9 mouse cellular contexts compared by ENCODE assay signal in the genomic region with DNA sequence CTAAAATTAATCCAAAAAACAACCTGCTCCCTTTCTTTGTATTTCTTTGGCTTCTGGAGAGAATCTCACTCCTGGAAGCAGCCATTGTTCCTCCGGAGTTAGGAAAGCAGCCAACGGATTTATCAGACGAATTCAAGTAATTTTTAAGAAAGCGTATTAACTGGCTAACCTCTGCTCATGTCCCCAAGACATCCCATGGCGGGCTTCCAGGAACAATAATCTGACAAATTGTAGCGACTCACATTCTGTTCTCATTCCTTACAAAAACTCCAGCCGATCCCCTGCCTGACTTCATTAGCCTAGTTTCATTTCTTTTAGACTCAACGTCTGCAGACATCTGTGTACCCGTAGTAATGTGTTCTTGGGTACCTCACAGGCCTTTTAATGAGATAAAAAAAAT. TPM values are rescaled to one million over a fixed set of nuclear protein-coding genes. Genes with fewer than 3 reads are reported as not detected.
DNase-seq lines count a peak whose midpoint lies in the region; ATAC-seq lines count a peak whose summit lies in the region.
"Had no signal": no experiment of that assay in that cellular context is flagged by ENCODE, and none has a peak within 500 bp of the region (broad histone marks: within the 10 kb centered on the region; RNA-seq: fewer than 3 reads in every experiment).

No protein-coding gene starts in this region.

- ATAC-seq in heart, embryonic 15.5 days (replicated peaks; ENCODE audit: insufficient number of reproducible peaks, insufficient read depth, low FRiP score, low read depth) = no peak
- ATAC-seq in liver, embryonic 13.5 days (ENCODE audit: low read depth) = no peak
- no peak for ATAC-seq in hindbrain, embryonic 14.5 days (ENCODE audit: low FRiP score)

- DNase-seq in heart, adult 11 months = peak; percentile 97
- DNase-seq in heart, embryonic 10.5 days (ENCODE audit: low spot score) = no peak
- DNase-seq in adrenal gland, postnatal 36 days = peak; percentile 30 to 59
- no peak for DNase-seq in liver, embryonic 13.5 days
- DNase-seq in spleen, postnatal 36 days (ENCODE audit: low spot score in 2 of 2) = no peak
- no peak for DNase-seq in layer of hippocampus, adult 8-10 months (ENCODE audit: low spot score in 2 of 2)
- no peak for DNase-seq in hindbrain, embryonic 14.5 days (ENCODE audit: low spot score)

- no peak overlapping the region for H3K4me3 ChIP-seq in heart, embryonic 10.5 days
- H3K4me3 ChIP-seq in heart, embryonic 15.5 days = no peak overlapping the region
- no peak overlapping the region for H3K4me3 ChIP-seq in liver, embryonic 13.5 days (replicated peaks)
- H3K4me3 ChIP-seq in hindbrain, embryonic 14.5 days (replicated peaks; ENCODE audit: low read length) = no peak overlapping the region
- H3K4me3 ChIP-seq: megakaryocyte, embryonic 14.5 days had no signal

- H3K9me3 ChIP-seq in heart, embryonic 10.5 days = no peaks in the 10 kb centered on the region
- no peaks in the 10 kb centered on the region for H3K9me3 ChIP-seq in heart, embryonic 15.5 days (replicated peaks)
- no peaks in the 10 kb centered on the region for H3K9me3 ChIP-seq in liver, embryonic 13.5 days (replicated peaks)
- H3K9me3 ChIP-seq in hindbrain, embryonic 14.5 days (ENCODE audit: control insufficient read depth, low read length) = no peaks in the 10 kb centered on the region
- H3K9me3 ChIP-seq: megakaryocyte, embryonic 14.5 days had no signal

- H3K27ac ChIP-seq in heart, embryonic 10.5 days = no peak overlapping the region
- peak overlapping the region; percentile 58 for H3K27ac ChIP-seq in heart, embryonic 15.5 days
- peak overlapping the region; percentile 39; the same call in 1 of the 2 replicates for H3K27ac ChIP-seq in liver, embryonic 13.5 days
- H3K27ac ChIP-seq in hindbrain, embryonic 14.5 days = no peak overlapping the region

- H3K27me3 ChIP-seq in heart, embryonic 10.5 days (ENCODE audit: insufficient read depth, poor library complexity, severe bottlenecking) = no peaks in the 10 kb centered on the region
- no peaks in the 10 kb centered on the region for H3K27me3 ChIP-seq in heart, embryonic 15.5 days
- no peaks in the 10 kb centered on the region for H3K27me3 ChIP-seq in liver, embryonic 13.5 days
- H3K27me3 ChIP-seq in hindbrain, embryonic 14.5 days (ENCODE audit: control insufficient read depth, insufficient read depth, low read length) = no peaks in the 10 kb centered on the region
- H3K27me3 ChIP-seq: megakaryocyte, embryonic 14.5 days had no signal

- peaks cover 21% of the 10 kb centered on the region for H3K36me3 ChIP-seq in heart, embryonic 10.5 days
- peaks cover 4% of the 10 kb centered on the region; the same call in 1 of the 2 replicates for H3K36me3 ChIP-seq in heart, embryonic 15.5 days
- H3K36me3 ChIP-seq in liver, embryonic 13.5 days = no peaks in the 10 kb centered on the region
- no peaks in the 10 kb centered on the region for H3K36me3 ChIP-seq in hindbrain, embryonic 14.5 days (replicated peaks; ENCODE audit: control insufficient read depth, insufficient read depth)

- peaks cover 57% of the 10 kb centered on the region for H3K4me1 ChIP-seq in heart, embryonic 10.5 days
- peaks cover 49% of the 10 kb centered on the region for H3K4me1 ChIP-seq in heart, embryonic 15.5 days (replicated peaks)
- peaks cover 31% of the 10 kb centered on the region for H3K4me1 ChIP-seq in liver, embryonic 13.5 days (replicated peaks)
- H3K4me1 ChIP-seq in hindbrain, embryonic 14.5 days (replicated peaks; ENCODE audit: control insufficient read depth, insufficient read depth, low read length) = peaks cover 16% of the 10 kb centered on the region

- H3K9ac ChIP-seq in heart, embryonic 15.5 days = no peak overlapping the region
- H3K9ac ChIP-seq in liver, embryonic 13.5 days = no peak overlapping the region
- no peak overlapping the region for H3K9ac ChIP-seq in hindbrain, embryonic 14.5 days

- 77% methylated on average over 9 of the region's 9 CpGs for WGBS in heart, embryonic 10.5 days
- WGBS in heart, embryonic 15.5 days = 63% methylated on average over 9 of the region's 9 CpGs
- 69% methylated on average over 9 of the region's 9 CpGs for WGBS in liver, embryonic 13.5 days (ENCODE audit: insufficient replicate concordance)
- WGBS in hindbrain, embryonic 14.5 days = 62% methylated on average over 9 of the region's 9 CpGs

- H3K4me2 ChIP-seq in heart, embryonic 15.5 days = no peak overlapping the region
- H3K4me2 ChIP-seq in liver, embryonic 13.5 days = no peak overlapping the region
- H3K4me2 ChIP-seq in hindbrain, embryonic 14.5 days (replicated peaks) = no peak overlapping the region

RNA-seq across cellular contexts. Expression of a gene that starts 45.7 kb away (rescaled TPM):
- polyA plus RNA-seq in heart, embryonic 10.5 days (2016; fragmentation: Nextera tagmentation; extraction: Ambion mirVana) = 1.7 and 1.9 TPM in 2 replicates
- total RNA-seq in adrenal gland, postnatal 36 days (2021) = 1 to 10 TPM; 1.2 to 2.8 TPM
- polyA plus RNA-seq in heart, embryonic 15.5 days (2015; fragmentation: Nextera tagmentation; extraction: Ambion mirVana) = 1.5 and 1.8 TPM in 2 replicates
- 0.39 TPM in 2 replicates for polyA plus RNA-seq in liver, embryonic 13.5 days (2015; fragmentation: Nextera tagmentation; extraction: Ambion mirVana)
- 1 to 10 TPM; 2.0 to 2.9 (median 2.2) TPM for total RNA-seq in layer of hippocampus, adult 8-10 months (2022)
- polyA plus RNA-seq in hindbrain, embryonic 14.5 days (2014; fragmentation: Nextera tagmentation; extraction: Ambion mirVana) = 0.89 and 2.0 TPM in 2 replicates

Comparison
In these comparisons a context has a peak if more than half of its experiments do, and no peak if none do; other contexts are left out.
1. DNase-seq: peak in heart, adult 11 months (single experiment) and adrenal gland, postnatal 36 days (2 of 2); none in heart, embryonic 10.5 days (single experiment), liver, embryonic 13.5 days (single experiment), spleen, postnatal 36 days (0 of 2), layer of hippocampus, adult 8-10 months (0 of 2) and hindbrain, embryonic 14.5 days (single experiment).
2. H3K27ac ChIP-seq: peak in heart, embryonic 15.5 days (single experiment) and liver, embryonic 13.5 days (single experiment); none in heart, embryonic 10.5 days (single experiment) and hindbrain, embryonic 14.5 days (single experiment).